Mouse (Mus musculus) heart, adult 10 weeks (tissue): ENCODE measurements around the gene Rptn. TPM values are rescaled to one million over a fixed set of nuclear protein-coding genes. Genes with fewer than 3 reads are reported as not detected.

Source experiments
- polyA plus RNA-seq: library from polyadenylated mRNA; stranded (reverse); fragments of 350-450 nt; fragmentation: Illumina TruSeq; extraction: RNeasy Lipid Tissue Mini Kit (QIAGEN cat#74804); gene quantifications from one replicate; pipeline ENCODE4 v1.2.3, GENCODE M21; 2014; ENCODE audit warnings: low read depth, low replicate concordance

The Rptn gene
- polyA plus RNA-seq, result not detected

DNA sequence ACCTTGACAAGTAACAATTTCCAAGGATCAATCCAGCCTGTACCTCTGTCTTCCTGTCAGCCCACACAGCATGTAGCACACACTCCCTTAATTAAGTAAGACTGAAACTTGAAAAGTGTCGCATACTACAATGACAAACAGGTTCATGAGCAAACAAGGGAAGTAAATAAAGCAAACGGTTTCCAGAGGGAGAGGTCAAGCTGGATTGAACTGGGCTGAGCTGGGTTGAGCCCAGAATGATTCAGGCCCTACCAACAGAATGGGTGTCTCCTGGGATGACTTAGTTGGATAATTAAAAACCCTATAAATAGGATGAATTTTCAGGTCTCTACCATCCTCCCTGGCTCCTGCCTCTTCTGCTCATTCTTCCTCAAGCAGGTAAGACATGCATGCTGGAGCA, at the start of gene Rptn:
Rptn (plus strand) TSS at position 334 of the 400 bp plus-strand sequence.

DNA sequence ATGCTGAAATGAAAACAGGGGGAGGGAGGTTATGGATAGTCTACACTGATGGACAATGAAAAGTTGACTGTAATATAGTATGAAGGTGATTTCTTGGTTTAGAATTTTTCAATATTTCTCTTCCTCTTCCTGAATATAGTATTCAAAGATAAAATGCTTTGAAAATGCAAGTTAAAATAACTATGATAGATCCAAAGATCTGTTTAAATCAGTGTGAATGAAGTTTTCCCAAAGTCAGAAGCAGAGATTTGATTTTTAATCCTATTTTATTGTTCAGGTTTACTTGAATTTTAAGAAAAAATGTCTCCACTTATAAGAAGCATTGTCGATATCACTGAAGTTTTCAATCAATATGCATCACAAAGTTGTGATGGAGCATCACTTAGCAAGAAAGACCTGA, 48.5 kb downstream of the Rptn start, which contains the start of gene Tchh:
Tchh (plus strand) TSS at position 301 of the 400 bp plus-strand sequence.

Other genes with a start within 250 kb of the Rptn start
- gene Crnn, start 248.9 kb upstream of the Rptn start, polyA plus RNA-seq, result not detected
- not detected for gene Flg2, start 196.4 kb upstream of the Rptn start, polyA plus RNA-seq
- not detected for gene Flg, start 120.2 kb upstream of the Rptn start, polyA plus RNA-seq
- not detected for gene Hrnr, start 74.0 kb upstream of the Rptn start, polyA plus RNA-seq
- 0.13 TPM for gene Tchh, start 48.6 kb downstream of the Rptn start, polyA plus RNA-seq
- not detected for gene Tchhl1, start 75.1 kb downstream of the Rptn start, polyA plus RNA-seq
- gene S100a11, start 126.8 kb downstream of the Rptn start, polyA plus RNA-seq, result 160 TPM
- gene S100a10, start 161.4 kb downstream of the Rptn start, polyA plus RNA-seq, result 98.9 TPM